Mouse (Mus musculus) kidney, postnatal 0 days (tissue): ENCODE measurements around the gene Gm9936. TPM values are rescaled to one million over a fixed set of nuclear protein-coding genes. Genes with fewer than 3 reads are reported as not detected.
"Not testable (repeated sequence)": the region's sequence is repeated elsewhere in the genome, so short reads cannot be mapped to it uniquely, and the experiment has no call there.

Experiments
- ATAC-seq: fragments of 200-750 bp; cut with Nextera tagmentation; replicated peaks from 2 replicates; pipeline ENCODE4 v1.8.0; 2017; ENCODE audit warnings: low read depth, moderate number of reproducible peaks, moderate TSS enrichment, moderate library complexity; ENCODE audit not compliant: low FRiP score
- DNase-seq: peaks from one replicate; pipeline ENCODE4 v3.0.0-alpha.2; 2016; ENCODE audit warnings: low spot score
- H3K27ac ChIP-seq: fragments of 300-500 bp; sonication (generic); 2 replicates; pipeline ENCODE4 v1.5.1; 2014; ENCODE audit warnings: mild to moderate bottlenecking
- H3K27me3 ChIP-seq: fragments of 300-500 bp; sonication (generic); 2 replicates; pipeline ENCODE4 v1.6.1; 2014; ENCODE audit warnings: low read length, mixed read lengths; ENCODE audit not compliant: insufficient read depth
- H3K36me3 ChIP-seq: fragments of 300-500 bp; sonication (generic); 2 replicates; pipeline ENCODE4 v1.6.1; 2014; ENCODE audit warnings: low read length, mixed read lengths; ENCODE audit not compliant: insufficient read depth
- H3K4me1 ChIP-seq: fragments of 300-500 bp; sonication (generic); replicated peaks from 2 replicates; pipeline ENCODE4 v1.6.1; 2014; ENCODE audit warnings: antibody characterized with exemption, low read length, mixed read lengths; ENCODE audit not compliant: insufficient read depth
- H3K4me2 ChIP-seq: fragments of 300-500 bp; sonication (generic); 2 replicates; pipeline ENCODE4 v1.6.1; 2014; ENCODE audit warnings: mild to moderate bottlenecking, low read length, moderate library complexity, mixed read lengths
- H3K4me3 ChIP-seq: fragments of 300-500 bp; sonication (generic); replicated peaks from 2 replicates; pipeline ENCODE4 v1.5.1; 2014; ENCODE audit warnings: low read depth, low read length
- H3K9ac ChIP-seq: fragments of 300-500 bp; sonication (generic); 2 replicates; pipeline ENCODE4 v1.6.1; 2014; ENCODE audit warnings: low read depth, low read length
- H3K9me3 ChIP-seq: fragments of 300-500 bp; sonication (generic); replicated peaks from 2 replicates; pipeline ENCODE4 v1.6.1; 2016; ENCODE audit warnings: low read length, inconsistent platforms, mixed read lengths
- CTCF ChIP-seq: IDR thresholded peaks from 2 replicates; pipeline ENCODE4 v1.5.1; 2016; ENCODE audit warnings: antibody characterized with exemption, low read depth, mild to moderate bottlenecking, moderate library complexity
- WGBS: fragments of 180-500 bp; shearing (Covaris S2); extraction: QIAGEN DNeasy Blood & Tissue Kit; methylation state at CpG from one replicate; pipeline ENCODE4 v1.1.7; 2014; 5-methylcytosine and 5-hydroxymethylcytosine counted together
- polyA plus RNA-seq: library from polyadenylated mRNA; unstranded; fragments of >200 nt; fragmentation: Nextera tagmentation; extraction: Ambion mirVana; gene quantifications from 2 replicates; pipeline ENCODE4 v1.2.1, GENCODE M21; 2015

The Gm9936 gene
- polyA plus RNA-seq, 1 experiment from 2014 or later, result not detected

- WGBS, result 82% methylated on average over 2 of the region's 2 CpGs
- TF ChIP-seq CTCF, result no peak
- Histone ChIP-seq H3K4me3 (no peak overlapping the region), H3K4me2 (no peak overlapping the region), H3K27ac (no peak overlapping the region), H3K9ac (no peak overlapping the region), H3K36me3 (no peaks in the 10 kb centered on the region), H3K27me3 (no peaks in the 10 kb centered on the region), H3K4me1 (no peaks in the 10 kb centered on the region), H3K9me3 (no peaks in the 10 kb centered on the region)
- DNase-seq (no peak), ATAC-seq (no peak)
Measured at GRCm38 (mm10) chr5:114888995-114889394, 30.5 kb upstream of the Gm9936 start.

GRCm38 (mm10) chr5:114886801-114887200 lies 28.3 kb upstream of the Gm9936 start:
- Histone ChIP-seq H3K4me3 (no peak overlapping the region), H3K27ac (no peak overlapping the region), H3K9ac (no peak overlapping the region), H3K36me3 (no peaks in the 10 kb centered on the region), H3K27me3 (no peaks in the 10 kb centered on the region), H3K4me1 (no peaks in the 10 kb centered on the region), H3K4me2 (no peak overlapping the region), H3K9me3 (no peaks in the 10 kb centered on the region)
- DNase-seq, result no peak
- WGBS, result 72% methylated on average over 6 of the region's 6 CpGs
- TF ChIP-seq CTCF, result no peak
- ATAC-seq, result no peak

GRCm38 (mm10) chr5:114883022-114883421 lies 24.5 kb upstream of the Gm9936 start:
- Histone ChIP-seq H3K4me2 (no peak overlapping the region), H3K4me3 (no peak overlapping the region), H3K27ac (no peak overlapping the region), H3K4me1 (no peaks in the 10 kb centered on the region), H3K9ac (no peak overlapping the region), H3K36me3 (no peaks in the 10 kb centered on the region), H3K9me3 (no peaks in the 10 kb centered on the region), H3K27me3 (no peaks in the 10 kb centered on the region)
- TF ChIP-seq CTCF, result no peak
- 69% methylated on average over 11 of the region's 11 CpGs for WGBS
- DNase-seq (no peak), ATAC-seq (no peak)

- ATAC-seq, H3K9ac ChIP-seq, H3K9me3 ChIP-seq, H3K27ac ChIP-seq, H3K36me3 ChIP-seq, H3K4me3 ChIP-seq, H3K4me2 ChIP-seq, H3K4me1 ChIP-seq, H3K27me3 ChIP-seq, DNase-seq: not testable (repeated sequence)
- 87% methylated on average over 6 of the region's 7 CpGs for WGBS
Measured at GRCm38 (mm10) chr5:114882319-114882718, 23.8 kb upstream of the Gm9936 start.

- Histone ChIP-seq H3K27ac (no peak overlapping the region), H3K9me3 (no peaks in the 10 kb centered on the region), H3K9ac (no peak overlapping the region), H3K4me2 (no peak overlapping the region), H3K27me3 (no peaks in the 10 kb centered on the region), H3K4me3 (no peak overlapping the region), H3K36me3 (no peaks in the 10 kb centered on the region), H3K4me1 (0 out of 2 replicates have a peak, but pooled peaks cover 3% of the 10 kb centered on the region)
- no peak for TF ChIP-seq CTCF
- DNase-seq (no peak), ATAC-seq (no peak)
- 45% methylated on average over 13 of the region's 13 CpGs for WGBS
Measured at GRCm38 (mm10) chr5:114879399-114879798, 20.9 kb upstream of the Gm9936 start.

GRCm38 (mm10) chr5:114877487-114877886 lies 19.0 kb upstream of the Gm9936 start:
- Histone ChIP-seq H3K9ac (no peak overlapping the region), H3K36me3 (no peaks in the 10 kb centered on the region), H3K9me3 (no peaks in the 10 kb centered on the region), H3K4me2 (no peak overlapping the region), H3K4me3 (no peak overlapping the region), H3K27me3 (no peaks in the 10 kb centered on the region), H3K27ac (no peak overlapping the region), H3K4me1 (0 out of 2 replicates have a peak, but pooled peaks cover 3% of the 10 kb centered on the region)
- DNase-seq (no peak), ATAC-seq (no peak)
- no peak for TF ChIP-seq CTCF
- WGBS, result 56% methylated on average over 7 of the region's 7 CpGs

- 48% methylated on average over 6 of the region's 6 CpGs for WGBS
- DNase-seq (no peak), ATAC-seq (no peak)
- Histone ChIP-seq H3K27ac (no peak overlapping the region), H3K36me3 (no peaks in the 10 kb centered on the region), H3K4me1 (0 out of 2 replicates have a peak, but pooled peaks cover 3% of the 10 kb centered on the region), H3K4me3 (no peak overlapping the region), H3K4me2 (no peak overlapping the region), H3K9ac (no peak overlapping the region), H3K27me3 (no peaks in the 10 kb centered on the region), H3K9me3 (no peaks in the 10 kb centered on the region)
- no peak for TF ChIP-seq CTCF
Measured at GRCm38 (mm10) chr5:114876331-114876730, 17.8 kb upstream of the Gm9936 start.
